ENCODE assay signal across 13 mouse cellular contexts in the genomic region with DNA sequence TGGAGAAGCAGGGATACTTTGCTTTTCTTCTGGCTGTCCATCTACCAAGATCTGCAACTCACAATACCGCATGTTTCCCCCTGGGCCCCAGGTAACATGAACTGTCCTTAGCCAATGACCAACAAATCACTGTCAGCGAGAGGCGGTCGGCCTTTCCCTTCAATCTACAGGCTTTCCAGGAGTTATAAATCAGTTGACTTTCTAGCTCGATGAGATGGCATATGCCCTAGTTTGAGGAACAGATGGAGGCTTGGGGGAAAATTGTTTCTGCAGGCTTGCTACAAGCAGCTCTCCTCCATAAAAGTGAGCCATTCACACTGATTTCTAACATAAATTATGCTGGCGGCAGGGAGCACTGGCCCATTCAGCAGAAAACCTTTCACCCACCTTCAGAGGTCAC.
DNase-seq lines count a peak whose midpoint lies in the region; ATAC-seq and TF ChIP-seq lines count a peak whose summit lies in the region.
"Had no signal": no experiment of that assay in that cellular context is flagged by ENCODE, and none has a peak within 500 bp of the region (broad histone marks: within the 10 kb centered on the region; RNA-seq: fewer than 3 reads in every experiment).

No protein-coding gene starts in this region.

- H3K4me3 ChIP-seq in layer of hippocampus, adult 2 months: no peak overlapping the region
- H3K4me3 ChIP-seq in heart, embryonic 11.5 days (ENCODE audit: low read depth, low read length): no peak overlapping the region

- H3K27me3 ChIP-seq in heart, embryonic 11.5 days (ENCODE audit: control insufficient read depth, insufficient read depth, low read length): no peaks in the 10 kb centered on the region

- WGBS in heart, embryonic 11.5 days (ENCODE audit: insufficient replicate concordance): 68% methylated on average over 6 of the region's 6 CpGs

- no peak for TF ChIP-seq CTCF in layer of hippocampus, adult 2 months (conservative IDR thresholded peaks at IDR 0.05)

- H3K36me3 ChIP-seq in heart, embryonic 11.5 days (ENCODE audit: control insufficient read depth, insufficient read depth, low read length): no peaks in the 10 kb centered on the region

- H3K27ac ChIP-seq in layer of hippocampus, adult 2 months: peak overlapping the region; percentile 82
- no peak overlapping the region for H3K27ac ChIP-seq in heart, embryonic 11.5 days (ENCODE audit: low read depth, low read length)
- H3K27ac ChIP-seq: macrophage had no signal

- no peaks in the 10 kb centered on the region for H3K9me3 ChIP-seq in heart, embryonic 11.5 days (replicated peaks; ENCODE audit: control insufficient read depth, low read length)

- intact Hi-C loops in left cerebral cortex, postnatal 25 days (cut with DNase I): no loop called here
- intact Hi-C loops in left cerebral cortex, postnatal 4 days (cut with DNase I): no loop called here

- peak; percentile 66 for ATAC-seq in cerebellum, adult (ENCODE audit: insufficient number of reproducible peaks, low FRiP score, low TSS enrichment)
- ATAC-seq in heart, embryonic 11.5 days (replicated peaks; ENCODE audit: insufficient number of reproducible peaks, low FRiP score, low TSS enrichment): no peak
- no peak for ATAC-seq in inflammation-experienced regulatory T-cells, adult 6 months

- DNase-seq in cerebellum, postnatal 4 days (ENCODE audit: low spot score in 2 of 2): no peak
- peak; percentile 18 to 57 for DNase-seq in left cerebral cortex, postnatal 25 days (ENCODE audit: low spot score in 2 of 2)
- DNase-seq in left cerebral cortex, postnatal 4 days: no peak
- peak; percentile 74 to 75 for DNase-seq in layer of hippocampus, adult 2 months (ENCODE audit: low spot score in 2 of 2)
- DNase-seq in telencephalon, adult 2 months (ENCODE audit: low read depth, low spot score): peak; percentile 50
- DNase-seq: adrenal gland, postnatal 10 days; gastrocnemius, postnatal 36 days; spleen, adult 18-20 months; thymus, postnatal 25 days had no signal

- no peak overlapping the region for H3K4me2 ChIP-seq in heart, embryonic 11.5 days

- H3K4me1 ChIP-seq in heart, embryonic 11.5 days (ENCODE audit: control insufficient read depth, insufficient read depth, low read length): no peaks in the 10 kb centered on the region

- no peak overlapping the region for H3K9ac ChIP-seq in heart, embryonic 11.5 days (ENCODE audit: low read depth, low read length)

Comparison
In these comparisons a context has a peak if more than half of its experiments do, and no peak if none do; other contexts are left out.
1. DNase-seq: peak in left cerebral cortex, postnatal 25 days (2 of 2), layer of hippocampus, adult 2 months (2 of 2) and telencephalon, adult 2 months (single experiment); none in cerebellum, postnatal 4 days (0 of 2) and left cerebral cortex, postnatal 4 days (single experiment).